Mouse (Mus musculus) hematopoietic stem cell, adult 5-6 weeks (primary cell): Measurements from ENCODE around the gene Ctse. TPM values are rescaled to one million over a fixed set of nuclear protein-coding genes. Genes with fewer than 3 reads are reported as not detected.
A peak's percentile ranks its signal among the peaks of the same experiment; 100 is the strongest.
"Not testable (repeated sequence)": the region's sequence is repeated elsewhere in the genome, so short reads cannot be mapped to it uniquely, and the experiment has no call there.

Experiments
- ATAC-seq, 2 experiments: fragments of 125-278 bp in 1 of 2; replicated peaks in 1 of 2; 2 replicates each; pipeline ENCODE4 v1.8.0; 2016 to 2017; ENCODE audit warnings: inconsistent platforms in 2 of 2, mild to moderate bottlenecking in 2 of 2, moderate number of reproducible peaks in 2 of 2, low read depth in 1 of 2, moderate TSS enrichment in 1 of 2; ENCODE audit not compliant: low FRiP score in 2 of 2, poor library complexity in 2 of 2, severe bottlenecking in 2 of 2, insufficient read depth in 1 of 2, low TSS enrichment in 1 of 2
- total RNA-seq: library from RNA; stranded (forward); fragments of 172-1452, 232-1000 nt; gene quantifications from 2 replicates; pipeline ENCODE4 v1.2.3, GENCODE M21; 2017

Ctse gene
- 13.3 and 40.3 TPM in 2 replicates for total RNA-seq

DNA sequence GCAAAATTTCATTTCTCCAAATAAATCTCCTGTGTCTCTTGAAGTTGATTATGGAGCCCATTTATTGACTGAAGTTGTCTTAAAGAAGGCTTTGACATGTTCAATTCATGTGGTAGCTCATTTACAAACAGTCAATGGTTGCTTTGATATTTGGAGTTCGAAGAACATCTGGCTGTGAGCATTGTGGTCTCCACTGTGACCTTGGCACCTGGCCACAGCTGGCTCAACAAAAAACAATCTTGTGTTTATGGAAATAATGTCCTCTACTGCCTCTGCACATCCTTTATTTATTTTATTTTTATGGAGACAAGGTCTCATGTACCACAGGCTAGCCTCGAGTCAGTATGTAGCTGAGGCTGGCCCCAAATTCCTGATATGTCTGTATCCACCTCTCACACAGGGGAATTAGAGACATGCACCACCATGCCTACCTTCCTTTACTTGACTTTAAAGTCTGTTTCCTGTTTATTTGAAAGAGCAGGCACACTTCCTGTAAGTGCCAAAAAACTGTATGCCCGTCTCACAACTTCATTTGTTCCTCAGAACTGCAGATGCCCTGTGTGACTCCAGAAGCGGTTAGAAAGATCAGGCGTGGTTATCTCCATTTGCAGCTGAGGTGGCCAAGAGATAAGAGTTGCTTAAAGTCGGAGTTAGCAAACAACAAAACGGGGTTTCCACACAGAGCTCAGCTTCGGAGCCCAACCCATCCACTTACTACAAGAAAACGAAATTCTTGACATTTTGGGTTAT lies at the start of gene Ctse:
TSS of gene Ctse (plus strand) at position 516 of the 750 bp plus-strand sequence.
- peak; percentile 72 to 89 for ATAC-seq

DNA sequence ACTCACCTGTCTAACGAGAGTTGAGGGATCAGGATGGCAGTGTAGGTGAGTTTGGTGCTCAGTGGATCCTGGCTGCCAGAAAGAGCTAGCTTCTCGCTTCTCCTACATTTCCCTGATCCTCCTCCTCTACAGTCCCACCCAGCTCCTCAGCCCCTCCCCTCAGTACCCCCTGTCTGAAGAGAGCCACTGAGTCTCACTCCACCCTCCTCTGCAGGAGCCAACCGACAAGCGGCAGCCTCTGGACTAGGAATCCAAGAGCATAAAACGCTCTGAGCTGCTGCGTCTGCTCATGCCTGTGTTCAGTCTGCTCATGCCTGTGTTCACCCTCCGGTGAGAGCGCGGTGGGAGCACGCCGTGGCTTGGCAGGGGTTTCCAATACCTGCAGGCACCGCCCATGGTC lies 39.2 kb upstream of the Ctse start, which contains the start of gene Avpr1b:
TSS of gene Avpr1b (plus strand) at position 335 of the 400 bp plus-strand sequence.
- no peak for ATAC-seq

DNA sequence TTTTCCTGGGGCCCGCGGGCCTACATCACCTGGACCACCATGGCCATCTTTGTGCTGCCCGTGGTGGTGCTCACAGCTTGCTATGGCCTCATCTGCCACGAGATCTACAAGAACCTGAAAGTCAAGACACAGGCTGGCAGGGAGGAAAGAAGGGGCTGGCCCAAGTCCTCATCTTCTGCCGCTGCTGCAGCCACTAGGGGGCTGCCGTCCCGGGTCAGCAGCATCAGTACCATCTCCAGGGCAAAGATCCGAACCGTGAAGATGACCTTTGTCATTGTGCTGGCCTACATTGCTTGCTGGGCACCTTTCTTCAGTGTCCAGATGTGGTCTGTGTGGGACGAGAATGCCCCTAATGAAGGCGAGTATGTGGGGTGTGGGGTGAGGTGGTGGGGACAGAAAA lies 37.8 kb upstream of the Ctse start:
- peak in 1 of 2 experiments; percentile 46; a peak in 1 of 4 replicates for ATAC-seq

DNA sequence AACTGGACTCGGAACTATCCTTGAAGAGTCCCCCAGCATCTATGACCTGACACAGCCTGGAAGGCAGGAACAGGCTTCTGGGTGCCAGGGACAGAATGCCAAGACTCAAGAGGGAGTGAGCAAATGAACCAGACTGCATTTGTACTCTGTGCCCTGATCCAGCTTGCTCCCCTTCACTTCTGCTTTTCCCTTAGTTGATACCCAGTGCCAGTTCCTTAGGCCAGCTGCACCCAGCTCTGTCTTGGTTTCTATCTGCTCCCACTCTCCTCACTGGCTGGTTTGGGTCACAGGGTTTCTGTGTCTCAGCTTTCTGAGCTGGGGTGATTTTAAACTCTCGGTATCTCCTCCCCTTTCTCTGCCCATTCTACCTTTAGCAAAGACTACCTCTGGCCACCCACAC lies 31.4 kb upstream of the Ctse start:
- peak; percentile 32 to 42; a peak in 1 of 4 replicates for ATAC-seq

DNA sequence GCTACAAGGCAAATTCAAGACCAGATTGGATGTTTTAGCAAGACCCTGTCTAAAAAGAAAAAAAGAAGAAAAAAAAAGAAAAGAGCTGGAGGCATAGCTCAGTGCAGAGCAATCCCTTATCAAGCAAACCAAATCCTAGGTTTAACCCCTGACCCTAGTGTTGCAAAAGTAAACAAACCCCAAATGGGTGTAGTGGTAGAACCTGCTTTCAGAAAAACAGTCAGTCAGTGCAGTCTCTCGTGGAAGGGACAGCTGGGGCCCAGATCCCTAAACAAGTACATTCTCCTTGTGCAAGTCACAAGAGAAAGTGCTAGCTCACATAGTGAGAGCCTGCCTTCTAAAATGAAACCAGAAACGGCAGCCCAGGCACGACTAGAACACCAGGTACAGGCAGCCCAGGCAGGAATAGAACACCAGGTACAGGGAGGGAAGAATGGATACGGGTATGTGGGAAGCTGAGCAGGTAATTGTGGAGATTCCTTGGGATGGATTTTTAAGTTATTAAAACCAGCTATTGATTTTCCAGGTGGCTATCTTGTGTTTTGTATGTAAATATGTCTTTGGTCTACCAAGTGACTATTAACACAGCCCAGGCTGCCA lies 25.4 kb upstream of the Ctse start:
- ATAC-seq: no peak; a peak in 1 of 4 replicates

DNA sequence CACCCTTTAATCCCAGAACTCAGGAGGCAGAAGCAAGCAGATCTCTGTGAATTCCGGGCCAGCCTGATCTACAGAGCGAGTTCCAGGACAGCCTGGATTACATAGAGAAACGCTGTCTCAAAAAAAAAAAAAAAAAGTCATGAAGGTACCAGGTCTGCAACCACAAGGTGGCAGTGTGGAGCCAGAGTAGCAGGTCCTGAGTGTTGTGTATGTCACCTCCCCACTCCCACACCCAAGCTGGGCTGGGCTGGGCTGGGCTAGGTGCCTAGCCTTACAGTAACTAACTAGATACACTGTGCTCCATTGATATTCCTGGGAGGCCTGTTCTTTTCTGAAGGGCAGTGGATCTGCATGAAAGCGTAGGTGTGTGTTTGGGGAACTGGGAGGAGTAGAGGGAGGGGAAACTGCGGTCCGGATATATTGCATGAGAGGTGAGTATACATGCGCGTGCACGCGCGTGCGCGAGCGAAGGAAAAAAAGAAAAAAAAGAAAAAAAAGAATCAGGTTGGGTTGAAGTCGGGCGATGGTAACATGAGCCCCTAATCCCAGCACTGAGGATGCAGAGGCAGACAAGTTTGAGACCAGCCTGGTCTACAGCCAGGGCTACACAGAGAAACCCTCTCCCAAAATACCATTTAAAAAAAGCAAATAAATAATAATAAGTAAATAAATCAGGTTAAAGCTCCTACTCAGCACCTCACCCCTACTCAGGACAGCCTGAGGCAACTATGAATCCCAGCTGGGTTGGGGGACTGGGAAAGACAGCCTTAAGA lies 24.6 kb upstream of the Ctse start:
- ATAC-seq: peak; percentile 96 to 97

DNA sequence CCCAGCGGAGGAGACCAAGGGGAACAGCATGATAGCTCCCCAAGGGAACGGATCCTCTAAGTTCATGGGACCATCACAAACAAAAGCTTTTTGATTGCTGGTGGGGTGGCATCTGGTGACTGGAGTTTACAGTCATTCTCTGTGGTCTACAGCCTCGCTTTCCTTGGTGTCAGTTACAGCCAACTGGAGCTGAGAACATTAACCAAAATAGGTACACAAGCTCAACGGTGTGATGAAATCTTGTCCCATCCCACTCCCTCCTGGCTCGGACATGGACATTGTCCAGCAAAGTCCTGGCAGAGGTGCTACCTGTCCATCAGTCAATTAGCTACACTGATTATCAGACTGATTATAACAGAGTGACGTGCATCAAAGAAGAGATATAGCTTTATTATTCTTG lies 23.5 kb upstream of the Ctse start:
- no peak for ATAC-seq

DNA sequence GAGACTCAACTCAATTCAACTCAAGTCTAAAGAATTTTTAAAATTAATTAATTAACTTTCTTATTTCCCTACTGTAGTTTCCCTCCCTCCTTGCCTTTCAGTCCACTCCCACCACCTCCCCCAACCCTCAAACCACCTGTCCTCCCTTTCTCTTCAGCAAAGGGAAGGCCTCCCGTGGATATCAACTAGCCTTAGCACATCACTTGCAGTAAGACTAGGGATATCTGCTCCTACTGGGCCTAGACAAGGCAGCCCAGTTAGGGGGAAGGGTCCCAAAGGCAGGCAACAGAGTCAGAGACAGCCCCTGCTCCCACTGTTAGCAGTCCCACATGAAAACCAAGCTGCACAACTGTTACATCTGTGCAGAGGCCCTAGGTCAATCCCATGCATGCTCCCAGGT lies 22.0 kb upstream of the Ctse start:
- no peak for ATAC-seq

DNA sequence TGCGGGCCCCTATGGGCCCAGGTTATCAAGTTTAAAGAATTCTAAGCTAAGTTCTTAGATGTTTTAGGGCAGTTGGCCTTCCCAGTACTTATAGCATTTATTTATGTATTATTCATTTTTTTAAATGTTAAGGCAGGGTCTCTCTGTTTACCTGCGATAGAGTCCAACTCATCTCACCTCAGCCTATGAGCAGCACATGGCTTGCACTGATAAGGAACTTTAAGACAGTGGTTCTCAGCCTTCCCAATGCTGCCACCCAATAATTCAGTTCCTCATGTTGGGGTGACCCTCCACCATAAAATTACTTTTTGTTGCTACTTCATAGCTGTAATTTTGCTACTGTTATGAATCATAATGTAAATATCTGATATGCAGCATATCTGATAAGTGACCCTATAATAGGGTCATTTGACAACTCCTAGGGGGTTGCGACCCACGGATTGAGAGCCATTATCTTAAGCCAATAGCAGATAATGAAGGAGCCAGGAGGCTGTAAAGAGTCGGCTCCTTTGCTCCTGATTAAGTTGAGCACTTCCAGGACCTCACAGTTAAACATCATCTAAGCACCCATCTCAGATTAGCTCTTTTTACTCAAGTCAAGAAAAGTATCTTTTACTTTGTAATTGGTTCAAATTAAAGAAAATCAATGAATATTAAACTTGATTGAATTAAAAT lies 21.4 kb upstream of the Ctse start:
- no peak for ATAC-seq

DNA sequence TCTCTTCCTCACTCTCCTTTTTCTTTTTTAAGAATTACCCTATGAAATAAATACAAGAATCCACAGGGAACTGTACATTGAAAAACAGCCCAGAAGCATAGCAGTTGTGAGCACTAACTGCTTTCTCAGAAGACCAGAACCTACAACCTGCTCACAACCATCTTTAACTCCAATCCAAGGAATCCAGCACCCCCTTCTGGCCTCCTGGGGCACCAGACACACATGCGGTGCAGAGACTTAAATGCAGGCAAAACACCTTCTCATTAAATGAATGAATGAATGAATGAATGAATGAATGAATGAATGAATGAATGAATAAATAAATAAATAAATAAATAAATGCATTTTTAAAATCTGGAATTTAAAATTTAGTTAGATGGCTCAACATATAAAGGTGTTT lies 19.5 kb upstream of the Ctse start:
- no peak for ATAC-seq

DNA sequence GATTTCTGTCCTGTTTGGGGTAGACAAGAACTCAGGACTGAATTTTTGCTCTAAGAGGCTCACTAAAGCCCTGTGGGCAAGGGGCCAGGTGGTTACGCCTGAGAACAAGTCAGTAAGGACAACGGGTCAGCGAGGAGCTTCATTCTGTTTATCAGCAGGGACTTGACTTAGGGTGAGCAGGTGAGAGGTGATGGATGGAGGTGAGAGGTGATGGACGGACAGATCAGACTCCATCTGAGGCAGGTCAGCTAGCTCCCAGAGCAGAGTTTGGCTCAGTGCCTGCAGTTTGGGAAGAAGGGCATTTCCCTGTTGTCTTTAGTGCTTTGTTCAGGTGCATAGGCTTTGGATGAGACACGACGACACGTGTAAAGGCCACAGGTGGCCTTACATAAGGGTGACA lies 18.8 kb upstream of the Ctse start:
- no peak for ATAC-seq

DNA sequence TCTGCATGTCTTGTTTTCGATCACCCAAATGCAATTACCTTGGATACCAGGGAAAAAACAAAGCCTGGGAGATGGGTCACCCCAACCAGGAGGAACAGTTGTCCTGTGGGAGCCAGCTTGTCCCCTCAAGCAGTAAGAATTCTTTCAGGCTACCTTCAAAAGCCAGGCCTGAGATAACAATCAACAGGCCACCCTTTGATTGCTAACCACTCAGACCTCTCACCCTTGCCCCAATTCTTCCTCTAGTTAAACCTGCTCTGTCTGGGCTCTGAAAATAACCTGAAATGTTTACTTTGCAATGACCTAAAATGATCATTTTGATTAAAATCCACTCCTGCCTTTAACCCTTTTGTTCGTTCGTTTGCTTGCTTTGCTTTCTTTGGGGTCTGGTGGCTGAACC lies 14.5 kb upstream of the Ctse start:
- no peak for ATAC-seq

DNA sequence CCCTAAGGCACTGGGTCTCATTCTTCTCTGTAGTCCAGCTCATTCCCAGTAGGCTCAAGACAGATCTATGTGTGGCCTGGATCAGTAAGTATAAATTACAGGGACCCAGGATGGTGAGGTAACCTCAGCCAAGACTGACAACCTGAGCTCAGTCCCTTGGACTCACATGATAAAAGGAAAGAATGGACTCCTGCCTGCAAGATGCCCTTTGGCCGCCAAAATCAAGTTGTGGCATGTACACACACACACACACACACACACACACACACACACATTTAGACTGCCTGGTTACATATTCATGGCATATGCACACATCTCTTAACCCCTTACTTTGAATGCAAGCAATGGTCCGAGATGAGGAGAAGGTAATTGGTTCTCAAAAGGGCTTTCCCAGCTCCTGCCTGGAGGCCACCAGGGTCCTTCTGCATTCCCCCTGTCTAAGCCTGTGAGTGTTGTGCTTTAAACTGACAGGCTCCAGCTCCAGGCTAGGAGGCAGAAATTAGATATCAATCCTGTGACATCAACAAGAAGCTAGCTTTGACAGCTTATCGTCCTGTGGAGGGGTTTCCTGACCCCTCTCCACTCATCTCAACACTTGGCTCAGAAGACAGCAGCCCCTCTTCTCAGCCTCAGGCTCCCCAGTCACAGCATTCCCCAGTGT lies 13.8 kb upstream of the Ctse start:
- no peak for ATAC-seq

DNA sequence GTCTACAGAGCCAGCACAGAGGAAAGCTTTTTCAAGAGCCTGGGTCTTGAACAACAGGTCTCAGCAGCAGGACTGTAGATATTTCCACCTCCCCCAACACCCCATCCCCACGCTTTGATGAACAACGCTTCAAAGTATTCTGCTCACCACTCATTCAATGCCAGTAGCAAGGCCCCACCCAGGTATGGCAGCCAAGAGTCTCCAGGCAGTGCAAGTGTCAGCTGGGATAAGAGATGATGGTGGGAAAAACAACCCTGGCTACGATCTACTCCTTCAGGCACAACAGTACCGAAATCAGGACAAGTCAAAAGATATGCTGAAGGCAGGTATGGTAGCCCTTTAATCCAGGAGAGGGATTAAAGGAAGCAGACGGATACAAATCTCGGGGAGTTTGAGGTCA lies 11.9 kb upstream of the Ctse start:
- ATAC-seq: no peak

DNA sequence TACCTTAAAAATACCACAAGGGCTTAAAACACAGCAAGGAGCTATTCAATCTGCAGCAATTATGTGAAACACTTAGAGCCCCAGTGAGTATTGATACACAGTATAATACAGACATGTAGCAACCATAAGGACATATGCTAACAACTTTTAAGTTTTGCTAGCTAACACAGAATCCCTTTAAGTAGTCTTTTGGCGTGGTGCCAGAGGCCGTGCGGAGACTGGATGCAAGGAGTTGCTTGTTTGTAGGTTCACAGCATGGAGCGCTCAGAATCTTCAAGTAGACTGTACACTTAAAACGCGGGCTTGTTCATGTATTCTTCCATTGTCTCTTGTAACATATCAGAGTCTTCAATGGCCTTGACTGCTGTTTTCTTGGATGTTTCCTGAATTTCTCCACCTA lies 5.9 kb upstream of the Ctse start:
- ATAC-seq: not testable (repeated sequence)

DNA sequence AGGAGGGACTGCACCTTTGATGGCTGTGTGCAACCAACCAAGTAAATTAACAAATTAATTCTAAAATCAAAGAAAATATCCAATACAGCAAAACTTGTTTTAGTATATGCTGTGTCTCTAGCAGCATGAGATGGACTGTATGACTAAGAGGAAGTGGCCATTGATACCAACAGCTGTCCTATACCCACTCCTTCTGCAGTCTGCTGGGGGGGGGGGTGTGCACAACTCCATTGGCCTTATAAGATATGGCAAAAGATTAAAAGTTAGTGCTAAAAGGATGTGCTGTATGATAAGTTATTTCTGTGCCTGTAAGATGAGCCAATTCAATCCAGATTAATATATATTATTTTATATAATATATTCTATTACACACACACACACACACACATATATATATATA lies 3.6 kb upstream of the Ctse start:
- ATAC-seq: no peak
